Mouse (Mus musculus): Measurements from ENCODE around the gene Efl1.

- no peak for TF ChIP-seq CTCF (conservative IDR thresholded peaks at IDR 0.05 in 1 of 2, IDR thresholded peaks at IDR 0.05 in 1 of 2; ENCODE audit: low read depth in 2 of 2, low read length in 2 of 2)
- no peak for TF ChIP-seq POLR2A (IDR thresholded peaks at IDR 0.05; ENCODE audit: low read depth, low read length)
- no peak for TF ChIP-seq JUND (conservative IDR thresholded peaks at IDR 0.05; ENCODE audit: low read depth, low read length)
- TF ChIP-seq ZC3H11A (IDR thresholded peaks at IDR 0.05; ENCODE audit: low read depth, low read length), result no peak
- TF ChIP-seq EP300 (IDR thresholded peaks at IDR 0.05; ENCODE audit: low read length), result no peak
- TF ChIP-seq RCOR1 (conservative IDR thresholded peaks at IDR 0.05; ENCODE audit: low read depth, low read length), result no peak
Measured at GRCm38 (mm10) chr7:82792644-82793043, 144.2 kb downstream of the Efl1 start.
